Mouse (Mus musculus): ENCODE measurements at regions not wholly inside any gene's neighbourhood (a gene's known extent, or its start where the extent isn't known, plus 50 kb on each side); places are given as distances from the start of the nearest gene placed in this dataset.

- Histone ChIP-seq H3K27me3 (ENCODE audit: control insufficient read depth, insufficient read depth, low read length) (no peaks in the 10 kb centered on the region), H3K4me1 (replicated peaks; ENCODE audit: control insufficient read depth, insufficient read depth, low read length) (no peaks in the 10 kb centered on the region), H3K27ac (ENCODE audit: control insufficient read depth, insufficient read depth, low read length) (no peak overlapping the region), H3K4me3 (ENCODE audit: control insufficient read depth, insufficient read depth, low read length) (no peak overlapping the region), H3K36me3 (ENCODE audit: control insufficient read depth, insufficient read depth, low read length) (no peaks in the 10 kb centered on the region)
- DNase-seq, result no peak
- no peak for TF ChIP-seq POLR2A (IDR thresholded peaks at IDR 0.05; ENCODE audit: control insufficient read depth, extremely low read depth, insufficient read depth, low read length, poor library complexity)
- no peak for TF ChIP-seq CTCF (IDR thresholded peaks at IDR 0.05; ENCODE audit: borderline replicate concordance, control insufficient read depth, extremely low read depth, insufficient read depth, low read length, poor library complexity)
- WGBS, result 86% methylated on average over 3 of the region's 3 CpGs
Measured at GRCm38 (mm10) chr7:35941086-35941485, 138.3 kb upstream of the Zfp507 start.

GRCm38 (mm10) chr7:35938123-35938869 is 135.5 kb upstream of the Zfp507 start:
- no peak for DNase-seq
- WGBS, result 90% methylated on average over 13 of the region's 13 CpGs
- no peaks in the 10 kb centered on the region for H3K27me3 ChIP-seq (ENCODE audit: control insufficient read depth, insufficient read depth, low read length)
- H3K27ac ChIP-seq (ENCODE audit: control insufficient read depth, insufficient read depth, low read length), result no peak overlapping the region
- H3K4me3 ChIP-seq (ENCODE audit: control insufficient read depth, insufficient read depth, low read length), result no peak overlapping the region
- H3K4me1 ChIP-seq (replicated peaks; ENCODE audit: control insufficient read depth, insufficient read depth, low read length), result no peaks in the 10 kb centered on the region
- no peaks in the 10 kb centered on the region for H3K36me3 ChIP-seq (ENCODE audit: control insufficient read depth, insufficient read depth, low read length)
- TF ChIP-seq CTCF (IDR thresholded peaks at IDR 0.05; ENCODE audit: borderline replicate concordance, control insufficient read depth, extremely low read depth, insufficient read depth, low read length, poor library complexity) (no peak), POLR2A (IDR thresholded peaks at IDR 0.05; ENCODE audit: control insufficient read depth, extremely low read depth, insufficient read depth, low read length, poor library complexity) (no peak)

GRCm38 (mm10) chr7:35926749-35927148 is 123.9 kb upstream of the Zfp507 start:
- Histone ChIP-seq H3K27me3 (ENCODE audit: control insufficient read depth, insufficient read depth, low read length) (no peaks in the 10 kb centered on the region), H3K27ac (ENCODE audit: control insufficient read depth, insufficient read depth, low read length) (no peak overlapping the region), H3K4me1 (replicated peaks; ENCODE audit: control insufficient read depth, insufficient read depth, low read length) (no peaks in the 10 kb centered on the region), H3K36me3 (ENCODE audit: control insufficient read depth, insufficient read depth, low read length) (no peaks in the 10 kb centered on the region), H3K4me3 (ENCODE audit: control insufficient read depth, insufficient read depth, low read length) (no peak overlapping the region)
- no peak for TF ChIP-seq POLR2A (IDR thresholded peaks at IDR 0.05; ENCODE audit: control insufficient read depth, extremely low read depth, insufficient read depth, low read length, poor library complexity)
- 95% methylated on average over 4 of the region's 4 CpGs for WGBS
- DNase-seq, result no peak

- Histone ChIP-seq H3K27ac (ENCODE audit: control insufficient read depth, insufficient read depth, low read length) (no peak overlapping the region), H3K27me3 (ENCODE audit: control insufficient read depth, insufficient read depth, low read length) (no peaks in the 10 kb centered on the region), H3K4me3 (ENCODE audit: control insufficient read depth, insufficient read depth, low read length) (no peak overlapping the region), H3K36me3 (ENCODE audit: control insufficient read depth, insufficient read depth, low read length) (no peaks in the 10 kb centered on the region), H3K4me1 (replicated peaks; ENCODE audit: control insufficient read depth, insufficient read depth, low read length) (no peaks in the 10 kb centered on the region)
- TF ChIP-seq CTCF (IDR thresholded peaks at IDR 0.05; ENCODE audit: borderline replicate concordance, control insufficient read depth, extremely low read depth, insufficient read depth, low read length, poor library complexity), result no peak
- no peak for TF ChIP-seq POLR2A (IDR thresholded peaks at IDR 0.05; ENCODE audit: control insufficient read depth, extremely low read depth, insufficient read depth, low read length, poor library complexity)
- 63% methylated on average over 9 of the region's 9 CpGs for WGBS
- no peak for DNase-seq
Measured at GRCm38 (mm10) chr7:35922582-35922981, 119.8 kb upstream of the Zfp507 start.

GRCm38 (mm10) chr7:35920884-35921283 is 118.1 kb upstream of the Zfp507 start:
- H3K4me3 ChIP-seq (ENCODE audit: control insufficient read depth, insufficient read depth, low read length), result no peak overlapping the region
- H3K4me1 ChIP-seq (replicated peaks; ENCODE audit: control insufficient read depth, insufficient read depth, low read length), result no peaks in the 10 kb centered on the region
- 37% methylated on average over 9 of the region's 9 CpGs for WGBS
- no peak for TF ChIP-seq CTCF (IDR thresholded peaks at IDR 0.05; ENCODE audit: borderline replicate concordance, control insufficient read depth, extremely low read depth, insufficient read depth, low read length, poor library complexity)
- no peak for TF ChIP-seq POLR2A (IDR thresholded peaks at IDR 0.05; ENCODE audit: control insufficient read depth, extremely low read depth, insufficient read depth, low read length, poor library complexity)
- no peaks in the 10 kb centered on the region for H3K36me3 ChIP-seq (ENCODE audit: control insufficient read depth, insufficient read depth, low read length)
- no peak for DNase-seq
- no peak overlapping the region for H3K27ac ChIP-seq (ENCODE audit: control insufficient read depth, insufficient read depth, low read length)
- no peaks in the 10 kb centered on the region for H3K27me3 ChIP-seq (ENCODE audit: control insufficient read depth, insufficient read depth, low read length)

GRCm38 (mm10) chr7:35920194-35920609 is 117.4 kb upstream of the Zfp507 start:
- no peak for DNase-seq
- Histone ChIP-seq H3K36me3 (ENCODE audit: control insufficient read depth, insufficient read depth, low read length) (no peaks in the 10 kb centered on the region), H3K4me3 (ENCODE audit: control insufficient read depth, insufficient read depth, low read length) (no peak overlapping the region), H3K27ac (ENCODE audit: control insufficient read depth, insufficient read depth, low read length) (no peak overlapping the region), H3K4me1 (replicated peaks; ENCODE audit: control insufficient read depth, insufficient read depth, low read length) (no peaks in the 10 kb centered on the region), H3K27me3 (ENCODE audit: control insufficient read depth, insufficient read depth, low read length) (no peaks in the 10 kb centered on the region)
- WGBS, result 5% methylated on average over 11 of the region's 11 CpGs
- TF ChIP-seq POLR2A (IDR thresholded peaks at IDR 0.05; ENCODE audit: control insufficient read depth, extremely low read depth, insufficient read depth, low read length, poor library complexity) (no peak), CTCF (IDR thresholded peaks at IDR 0.05; ENCODE audit: borderline replicate concordance, control insufficient read depth, extremely low read depth, insufficient read depth, low read length, poor library complexity) (no peak)

Data from thymus, adult 2 months (tissue).